Comparison of ENCODE assay signal across 30 mouse cellular contexts in genomic region chr17:66688179-66688578, GRCm38 (mm10).
A peak's percentile ranks its signal among the peaks of the same experiment; 100 is the strongest.
DNase-seq lines count a peak whose midpoint lies in the region; ATAC-seq and TF ChIP-seq lines count a peak whose summit lies in the region.
"Had no signal": no experiment of that assay in that cellular context is flagged by ENCODE, and none has a peak within 500 bp of the region (broad histone marks: within the 10 kb centered on the region; RNA-seq: fewer than 3 reads in every experiment).

No protein-coding gene starts in this region.

- H3K4me1 ChIP-seq in forebrain, embryonic 15.5 days = peaks cover 29% of the 10 kb centered on the region
- H3K4me1 ChIP-seq in forebrain, embryonic 10.5 days = peaks cover 5% of the 10 kb centered on the region
- peaks cover 4% of the 10 kb centered on the region; the same call in 1 of the 2 replicates for H3K4me1 ChIP-seq in forebrain, postnatal 0 days (ENCODE audit: insufficient read depth)
- H3K4me1 ChIP-seq: liver, embryonic 12.5 days; megakaryocyte, embryonic 14.5 days; midbrain, embryonic 12.5 days had no signal

- H3K4me3 ChIP-seq in forebrain, embryonic 15.5 days = no peak overlapping the region
- no peak overlapping the region for H3K4me3 ChIP-seq in forebrain, embryonic 10.5 days
- H3K4me3 ChIP-seq in forebrain, postnatal 0 days (ENCODE audit: low read depth, low read length) = no peak overlapping the region
- H3K4me3 ChIP-seq: erythroblast, embryonic 14.5 days; gastrocnemius, adult 2 months; kidney, embryonic 15.5 days; left cerebral cortex, adult 2 months; liver, embryonic 12.5 days; megakaryocyte, embryonic 14.5 days; midbrain, embryonic 12.5 days had no signal

- 68% methylated on average over 9 of the region's 9 CpGs for WGBS in forebrain, embryonic 15.5 days
- WGBS in forebrain, embryonic 10.5 days = 94% methylated on average over 9 of the region's 9 CpGs
- 60% methylated on average over 9 of the region's 9 CpGs for WGBS in forebrain, postnatal 0 days

- H3K9me3 ChIP-seq in forebrain, embryonic 15.5 days = no peaks in the 10 kb centered on the region
- H3K9me3 ChIP-seq in forebrain, embryonic 10.5 days = no peaks in the 10 kb centered on the region
- no peaks in the 10 kb centered on the region for H3K9me3 ChIP-seq in forebrain, postnatal 0 days (ENCODE audit: low read length)
- H3K9me3 ChIP-seq: kidney, embryonic 15.5 days; liver, embryonic 12.5 days; midbrain, embryonic 12.5 days had no signal

- no peaks in the 10 kb centered on the region for H3K27me3 ChIP-seq in forebrain, embryonic 15.5 days
- no peaks in the 10 kb centered on the region for H3K27me3 ChIP-seq in forebrain, embryonic 10.5 days (ENCODE audit: poor library complexity, severe bottlenecking)
- no peaks in the 10 kb centered on the region for H3K27me3 ChIP-seq in forebrain, postnatal 0 days (ENCODE audit: insufficient read depth, low read length)
- H3K27me3 ChIP-seq: kidney, embryonic 15.5 days; liver, embryonic 12.5 days; megakaryocyte, embryonic 14.5 days; Patski had no signal

- ATAC-seq in forebrain, embryonic 15.5 days (replicated peaks) = no peak
- no peak for ATAC-seq in forebrain, postnatal 0 days
- ATAC-seq in cerebellum, adult (ENCODE audit: insufficient number of reproducible peaks, low FRiP score, low TSS enrichment) = no peak
- ATAC-seq: inflammation-experienced regulatory T-cells, adult 6 months; liver, embryonic 12.5 days; liver, postnatal 0 days; Patski had no signal

- H3K9ac ChIP-seq in forebrain, embryonic 15.5 days (replicated peaks) = no peak overlapping the region
- H3K9ac ChIP-seq in forebrain, postnatal 0 days = no peak overlapping the region
- H3K9ac ChIP-seq: kidney, embryonic 15.5 days; liver, embryonic 12.5 days; liver, postnatal 0 days; midbrain, embryonic 12.5 days had no signal

- no peaks in the 10 kb centered on the region for H3K36me3 ChIP-seq in forebrain, embryonic 15.5 days
- 0 out of 2 replicates have a peak, but pooled peaks cover 10% of the 10 kb centered on the region for H3K36me3 ChIP-seq in forebrain, embryonic 10.5 days (replicated peaks)
- no peaks in the 10 kb centered on the region for H3K36me3 ChIP-seq in forebrain, postnatal 0 days (ENCODE audit: insufficient read depth)
- H3K36me3 ChIP-seq: liver, embryonic 12.5 days; midbrain, embryonic 12.5 days had no signal

- H3K4me2 ChIP-seq in forebrain, embryonic 15.5 days (replicated peaks) = no peak overlapping the region
- no peak overlapping the region for H3K4me2 ChIP-seq in forebrain, postnatal 0 days (ENCODE audit: low read depth)
- H3K4me2 ChIP-seq: heart, embryonic 11.5 days; kidney, embryonic 15.5 days; liver, embryonic 12.5 days; midbrain, embryonic 12.5 days had no signal

- TF ChIP-seq CTCF in forebrain, postnatal 0 days (IDR thresholded peaks at IDR 0.05; ENCODE audit: low read depth) = no peak

- peak overlapping the region; percentile 72; the same call in 1 of the 2 replicates for H3K27ac ChIP-seq in forebrain, embryonic 15.5 days (replicated peaks)
- H3K27ac ChIP-seq in forebrain, embryonic 10.5 days = no peak overlapping the region
- no peak overlapping the region for H3K27ac ChIP-seq in forebrain, postnatal 0 days (ENCODE audit: low read depth, low read length)
- H3K27ac ChIP-seq: gastrocnemius, adult 2 months; kidney, embryonic 15.5 days; left cerebral cortex, adult 2 months; liver, embryonic 12.5 days had no signal

- intact Hi-C loops in left cerebral cortex, postnatal 25 days (cut with DNase I) = loop anchor here (10.0 kb wide), 3 partner anchors 487 to 787 kb away; partner anchors contain the start of gene Ptprm
- intact Hi-C loops in left cerebral cortex, postnatal 4 days (cut with DNase I) = loop anchor here (10.0 kb wide), 1 partner anchor 667 kb away; the partner anchor contains the start of gene Ptprm

- DNase-seq in forebrain, embryonic 10.5 days (ENCODE audit: extremely low spot score, low spot score) = no peak
- peak; percentile 12 to 60 for DNase-seq in left cerebral cortex, postnatal 25 days (ENCODE audit: low spot score in 2 of 2)
- DNase-seq in left cerebral cortex, postnatal 4 days = no peak
- DNase-seq in brain, adult 2 months (ENCODE audit: low read depth, low spot score) = peak; percentile 54
- DNase-seq in forebrain, postnatal 0 days = peak; percentile 30
- DNase-seq in ovary, postnatal 36 days (ENCODE audit: low spot score) = no peak
- DNase-seq: adrenal gland, postnatal 10 days; cerebellum, adult 18-20 months; cerebellum, postnatal 10 days; gastrocnemius, adult 2 months; gastrocnemius, postnatal 36 days; heart, adult 18-20 months; heart, postnatal 36 days; kidney, adult 11 months; kidney, postnatal 25 days; liver, postnatal 0 days; lung, postnatal 4 days; thymus, adult 18-20 months; thymus, postnatal 25 days had no signal

Comparison
In these comparisons a context has a peak if more than half of its experiments do, and no peak if none do; other contexts are left out.
1. DNase-seq: peak in left cerebral cortex, postnatal 25 days (2 of 2), brain, adult 2 months (single experiment) and forebrain, postnatal 0 days (single experiment); none in forebrain, embryonic 10.5 days (single experiment), left cerebral cortex, postnatal 4 days (single experiment) and ovary, postnatal 36 days (single experiment).